Mouse (Mus musculus) limb, embryonic 15.5 days (tissue): Measurements from ENCODE around the gene Ap3d1. TPM values are rescaled to one million over a fixed set of nuclear protein-coding genes. Genes with fewer than 3 reads are reported as not detected.

Source experiments
- ATAC-seq: fragments of 200-750 bp; cut with Nextera tagmentation; 2 replicates; pipeline ENCODE4 v1.8.0; 2017; ENCODE audit warnings: low read depth, moderate TSS enrichment; ENCODE audit not compliant: insufficient number of reproducible peaks, low FRiP score, low TSS enrichment
- H3K27ac ChIP-seq: fragments of 300-500 bp; sonication (generic); 2 replicates; pipeline ENCODE4 v1.5.1; 2015; ENCODE audit warnings: moderate library complexity, mild to moderate bottlenecking, inconsistent platforms
- H3K27me3 ChIP-seq: fragments of 300-500 bp; sonication (generic); 2 replicates; pipeline ENCODE4 v1.6.1; 2015; ENCODE audit warnings: inconsistent platforms
- H3K36me3 ChIP-seq: fragments of 300-500 bp; sonication (generic); 2 replicates; pipeline ENCODE4 v1.6.1; 2015; ENCODE audit warnings: inconsistent platforms
- H3K4me1 ChIP-seq: fragments of 300-500 bp; sonication (generic); 2 replicates; pipeline ENCODE4 v1.6.1; 2015; ENCODE audit warnings: inconsistent platforms
- H3K4me2 ChIP-seq: fragments of 300-500 bp; sonication (generic); 2 replicates; pipeline ENCODE4 v1.6.1; 2015; ENCODE audit warnings: mild to moderate bottlenecking, inconsistent platforms
- H3K4me3 ChIP-seq: fragments of 300-500 bp; sonication (generic); 2 replicates; pipeline ENCODE4 v1.5.1; 2015; ENCODE audit warnings: mild to moderate bottlenecking, inconsistent platforms
- H3K9ac ChIP-seq: fragments of 300-500 bp; sonication (generic); 2 replicates; pipeline ENCODE4 v1.6.1; 2015; ENCODE audit warnings: inconsistent platforms
- H3K9me3 ChIP-seq: fragments of 300-500 bp; sonication (generic); 2 replicates; pipeline ENCODE4 v1.6.1; 2016; ENCODE audit warnings: inconsistent platforms
- WGBS: fragments of 180-500 bp; shearing (Covaris S2); methylation state at CpG from one replicate; pipeline ENCODE4 v1.1.7; 2015; 5-methylcytosine and 5-hydroxymethylcytosine counted together
- polyA plus RNA-seq: library from polyadenylated mRNA; unstranded; fragments of >200 nt; fragmentation: Nextera tagmentation; extraction: Ambion mirVana; gene quantifications from 2 replicates; pipeline ENCODE4 v1.2.1, GENCODE M21; 2015

Ap3d1 gene
- polyA plus RNA-seq, 1 experiment from 2014 or later = 72.3 TPM

GRCm38 (mm10) chr10:80693401-80694045 lies 48.5 kb downstream of the Ap3d1 start:
- no peak overlapping the region for H3K9ac ChIP-seq
- 84% methylated on average over 12 of the region's 12 CpGs for WGBS
- peaks cover 73% of the 10 kb centered on the region for H3K36me3 ChIP-seq

DNA sequence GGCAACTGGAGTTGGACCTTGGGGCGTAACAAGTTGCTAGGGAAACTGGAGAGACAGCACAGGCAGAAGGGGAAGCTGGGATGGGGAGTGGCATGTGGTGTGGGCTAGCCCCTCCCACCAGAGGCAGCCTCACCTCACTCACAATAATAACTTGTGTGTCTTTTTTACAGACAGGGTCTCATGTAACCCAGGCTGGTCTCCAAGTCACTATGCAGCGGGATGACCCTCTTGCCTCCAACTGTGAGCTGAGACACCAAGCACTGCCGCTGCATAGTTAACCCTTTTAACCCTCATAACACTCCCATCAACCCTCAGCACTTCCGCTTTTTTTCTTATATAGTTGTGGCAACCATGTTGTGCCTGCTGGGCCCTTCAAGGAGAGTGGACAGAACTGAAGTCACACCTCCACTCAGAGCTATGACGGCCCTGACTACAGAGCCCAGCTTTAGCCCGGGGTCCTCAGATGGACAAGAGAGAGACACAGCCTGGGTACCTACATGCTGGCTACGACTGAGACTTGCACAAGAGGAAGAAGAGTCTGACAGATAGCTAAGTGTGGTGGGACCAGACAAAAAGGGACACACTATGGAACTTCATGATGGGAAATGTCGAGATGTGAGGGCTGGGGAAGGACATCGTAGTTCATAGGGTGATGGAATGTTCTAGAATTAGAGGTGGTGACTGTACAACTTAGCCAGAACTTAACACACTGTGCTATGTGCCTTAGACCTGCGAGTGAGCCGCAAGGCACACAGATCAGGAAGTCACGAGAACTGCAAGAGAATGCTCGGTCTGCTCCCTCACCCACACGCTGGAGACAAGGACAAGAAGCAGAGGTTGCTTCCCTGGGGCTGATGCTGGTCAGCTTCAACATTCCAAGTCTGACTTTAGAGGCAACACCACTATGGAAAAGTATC lies 49.6 kb downstream of the Ap3d1 start:
- H3K36me3 ChIP-seq = peaks cover 75% of the 10 kb centered on the region

More at GRCm38 (mm10) chr10:80693401-80694045, 48.5 kb downstream of the Ap3d1 start:
- H3K9me3 ChIP-seq = no peaks in the 10 kb centered on the region
- H3K4me1 ChIP-seq = peaks cover 8% of the 10 kb centered on the region; the same call in 1 of the 2 replicates
- H3K27ac ChIP-seq = no peak overlapping the region
- ATAC-seq = no peak
- no peak overlapping the region for H3K4me3 ChIP-seq
- H3K4me2 ChIP-seq = no peak overlapping the region
- no peaks in the 10 kb centered on the region for H3K27me3 ChIP-seq

GRCm38 (mm10) chr10:80687850-80688249 lies 54.2 kb downstream of the Ap3d1 start:
- Histone ChIP-seq H3K27ac (no peak overlapping the region), H3K4me1 (0 out of 2 replicates have a peak, but pooled peaks cover 2% of the 10 kb centered on the region), H3K9ac (no peak overlapping the region), H3K27me3 (no peaks in the 10 kb centered on the region), H3K9me3 (no peaks in the 10 kb centered on the region), H3K4me2 (no peak overlapping the region), H3K36me3 (peaks cover 85% of the 10 kb centered on the region), H3K4me3 (no peak overlapping the region)
- 24% methylated on average over 5 of the region's 5 CpGs for WGBS
- ATAC-seq = no peak

More for the DNA sequence above, 49.6 kb downstream of the Ap3d1 start:
- ATAC-seq = no peak
- H3K27ac ChIP-seq = 0 out of 2 replicates have a peak overlapping the region, but pooled peaks have one; percentile 33
- 79% methylated on average over 14 of the region's 14 CpGs for WGBS
- H3K4me3 ChIP-seq = no peak overlapping the region
- H3K4me2 ChIP-seq = no peak overlapping the region
- no peaks in the 10 kb centered on the region for H3K27me3 ChIP-seq
- peaks cover 8% of the 10 kb centered on the region; the same call in 1 of the 2 replicates for H3K4me1 ChIP-seq
- H3K9me3 ChIP-seq = no peaks in the 10 kb centered on the region
- H3K9ac ChIP-seq = no peak overlapping the region

DNA sequence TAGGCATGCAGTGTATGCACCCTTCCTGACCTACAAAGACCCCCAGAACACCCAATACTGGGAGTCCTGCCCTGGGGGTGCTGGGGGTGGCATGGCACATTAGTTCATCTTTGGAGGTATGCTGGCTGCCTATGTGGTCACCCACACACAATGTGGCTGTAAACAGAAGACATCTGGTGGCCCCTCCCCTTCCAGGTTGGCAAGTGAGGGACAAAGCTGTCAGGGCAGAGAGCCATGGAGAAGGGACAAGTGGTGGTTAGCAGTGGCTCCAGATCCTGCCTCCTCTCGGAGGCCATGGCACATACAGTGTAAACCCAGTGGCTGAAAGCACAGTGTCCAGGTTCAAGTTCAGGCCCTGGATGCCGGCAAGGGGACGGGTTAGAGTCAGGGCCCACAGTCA lies 55.4 kb downstream of the Ap3d1 start:
- Histone ChIP-seq H3K27me3 (no peaks in the 10 kb centered on the region), H3K36me3 (peaks cover 74% of the 10 kb centered on the region), H3K4me3 (no peak overlapping the region), H3K9me3 (no peaks in the 10 kb centered on the region), H3K4me1 (0 out of 2 replicates have a peak, but pooled peaks cover 2% of the 10 kb centered on the region), H3K4me2 (no peak overlapping the region), H3K27ac (no peak overlapping the region), H3K9ac (no peak overlapping the region)
- WGBS = 95% methylated on average over 3 of the region's 3 CpGs
- no peak for ATAC-seq

DNA sequence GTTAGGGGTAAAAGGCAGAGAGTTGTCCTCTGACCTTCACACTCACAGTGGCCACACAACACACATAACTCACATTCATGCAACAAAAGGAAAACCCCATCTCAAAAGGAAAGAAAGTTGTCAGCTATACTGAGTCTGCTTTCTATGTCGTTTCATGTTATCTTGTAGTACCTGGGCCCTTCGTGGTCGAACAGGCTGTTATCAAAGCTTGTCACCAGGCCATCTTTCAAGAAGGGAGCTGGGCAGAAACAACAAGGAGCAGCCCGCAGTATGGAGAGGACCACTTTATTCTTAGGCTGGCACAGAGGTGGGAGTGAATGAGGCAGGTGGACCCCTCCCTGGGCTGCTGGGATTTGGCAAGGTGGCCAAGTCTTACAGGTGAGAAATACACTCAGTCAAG lies 57.1 kb downstream of the Ap3d1 start:
- Histone ChIP-seq H3K4me3 (no peak overlapping the region), H3K4me2 (no peak overlapping the region), H3K36me3 (peaks cover 57% of the 10 kb centered on the region), H3K9ac (no peak overlapping the region), H3K9me3 (no peaks in the 10 kb centered on the region), H3K27me3 (no peaks in the 10 kb centered on the region), H3K27ac (no peak overlapping the region), H3K4me1 (peaks cover 3% of the 10 kb centered on the region; the same call in 1 of the 2 replicates)
- no peak for ATAC-seq
- 89% methylated on average over 4 of the region's 4 CpGs for WGBS

- Histone ChIP-seq H3K9ac (no peak overlapping the region), H3K9me3 (no peaks in the 10 kb centered on the region), H3K27ac (no peak overlapping the region), H3K36me3 (peaks cover 50% of the 10 kb centered on the region), H3K4me2 (no peak overlapping the region), H3K4me3 (no peak overlapping the region), H3K4me1 (peaks cover 11% of the 10 kb centered on the region), H3K27me3 (no peaks in the 10 kb centered on the region)
- ATAC-seq = no peak
- 56% methylated on average over 6 of the region's 6 CpGs for WGBS
Observed at GRCm38 (mm10) chr10:80684214-80684613, 57.9 kb downstream of the Ap3d1 start.

- no peak overlapping the region for H3K4me2 ChIP-seq
- 96% methylated on average over 1 of the region's 1 CpGs for WGBS
- ATAC-seq = no peak
- no peaks in the 10 kb centered on the region for H3K9me3 ChIP-seq
- no peaks in the 10 kb centered on the region for H3K27me3 ChIP-seq
- H3K27ac ChIP-seq = no peak overlapping the region
- H3K9ac ChIP-seq = no peak overlapping the region
- peaks cover 17% of the 10 kb centered on the region for H3K4me1 ChIP-seq
- H3K36me3 ChIP-seq = peaks cover 45% of the 10 kb centered on the region
- no peak overlapping the region for H3K4me3 ChIP-seq
Observed at GRCm38 (mm10) chr10:80683647-80684046, 58.4 kb downstream of the Ap3d1 start.

GRCm38 (mm10) chr10:80682003-80682402 lies 60.1 kb downstream of the Ap3d1 start:
- Histone ChIP-seq H3K27me3 (no peaks in the 10 kb centered on the region), H3K9me3 (no peaks in the 10 kb centered on the region), H3K36me3 (peaks cover 37% of the 10 kb centered on the region), H3K27ac (no peak overlapping the region), H3K4me2 (no peak overlapping the region), H3K9ac (no peak overlapping the region), H3K4me1 (peaks cover 33% of the 10 kb centered on the region), H3K4me3 (no peak overlapping the region)
- WGBS = 91% methylated on average over 6 of the region's 6 CpGs
- ATAC-seq = no peak

DNA sequence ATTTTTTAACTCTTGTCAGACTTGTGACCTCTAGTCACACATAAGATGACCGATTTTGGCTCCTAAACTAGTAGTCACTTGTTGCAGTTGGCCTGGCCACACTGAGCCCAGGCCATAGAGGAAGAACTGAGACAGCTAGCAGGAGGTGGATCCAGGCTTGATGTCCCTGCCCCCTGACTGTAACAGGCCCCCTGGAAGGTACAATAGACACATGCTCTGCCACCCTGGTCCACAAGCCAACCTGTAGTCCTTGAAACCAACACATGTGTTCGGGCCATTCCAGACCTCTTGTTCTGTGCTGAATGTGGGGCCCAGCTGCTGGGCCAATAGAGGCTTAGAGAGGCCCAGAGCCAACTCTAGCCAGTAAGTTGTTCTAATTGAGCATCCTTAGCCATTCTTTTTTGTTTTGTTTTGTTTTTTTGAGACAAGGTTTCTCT lies 61.8 kb downstream of the Ap3d1 start:
- Histone ChIP-seq H3K9ac (no peak overlapping the region), H3K4me2 (no peak overlapping the region), H3K27ac (peak overlapping the region; percentile 98; the same call in 1 of the 2 replicates), H3K36me3 (peaks cover 20% of the 10 kb centered on the region), H3K4me3 (no peak overlapping the region), H3K27me3 (no peaks in the 10 kb centered on the region), H3K4me1 (peaks cover 37% of the 10 kb centered on the region), H3K9me3 (no peaks in the 10 kb centered on the region)
- ATAC-seq = no peak
- WGBS = 75% methylated on average over 2 of the region's 2 CpGs

DNA sequence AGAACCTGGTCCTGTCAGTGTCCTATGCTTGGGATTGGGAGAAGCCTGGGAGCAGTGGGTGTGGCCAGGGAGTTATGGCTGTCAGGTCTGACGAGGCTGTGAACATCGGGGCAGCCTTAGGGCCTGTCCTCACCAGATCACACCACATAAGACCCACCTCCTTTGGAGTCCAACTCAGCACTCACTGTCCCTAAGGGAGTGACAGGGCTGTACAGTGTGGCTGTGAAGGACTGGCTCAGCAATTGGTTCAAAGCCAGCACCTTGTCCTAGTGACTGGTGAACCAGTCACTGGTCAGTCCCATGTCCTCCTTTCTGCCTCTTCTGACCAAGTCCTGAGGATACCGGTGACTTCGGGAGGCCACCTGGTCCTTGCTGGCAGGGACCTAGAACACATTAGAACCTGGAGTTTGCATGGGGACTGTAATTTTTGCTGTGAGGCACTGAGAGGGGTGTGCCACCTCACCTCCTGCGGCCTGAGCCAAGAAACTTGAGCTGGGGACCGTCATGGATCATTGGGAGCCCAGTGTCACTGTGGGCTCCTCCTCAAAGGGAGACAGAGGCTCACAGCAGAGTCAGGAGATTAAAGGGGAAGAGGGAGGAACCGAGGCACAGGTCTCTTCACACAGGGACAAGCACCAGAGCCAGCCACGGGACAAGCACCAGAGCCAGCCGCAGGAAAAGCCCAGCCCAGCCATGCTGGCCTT lies 62.4 kb downstream of the Ap3d1 start:
- 50% methylated on average over 9 of the region's 9 CpGs for WGBS
- Histone ChIP-seq H3K27ac (peak overlapping the region; percentile 98), H3K4me1 (peaks cover 41% of the 10 kb centered on the region), H3K4me2 (no peak overlapping the region), H3K4me3 (no peak overlapping the region), H3K27me3 (no peaks in the 10 kb centered on the region), H3K36me3 (peaks cover 14% of the 10 kb centered on the region; the same call in 1 of the 2 replicates), H3K9ac (no peak overlapping the region), H3K9me3 (no peaks in the 10 kb centered on the region)
- no peak for ATAC-seq

DNA sequence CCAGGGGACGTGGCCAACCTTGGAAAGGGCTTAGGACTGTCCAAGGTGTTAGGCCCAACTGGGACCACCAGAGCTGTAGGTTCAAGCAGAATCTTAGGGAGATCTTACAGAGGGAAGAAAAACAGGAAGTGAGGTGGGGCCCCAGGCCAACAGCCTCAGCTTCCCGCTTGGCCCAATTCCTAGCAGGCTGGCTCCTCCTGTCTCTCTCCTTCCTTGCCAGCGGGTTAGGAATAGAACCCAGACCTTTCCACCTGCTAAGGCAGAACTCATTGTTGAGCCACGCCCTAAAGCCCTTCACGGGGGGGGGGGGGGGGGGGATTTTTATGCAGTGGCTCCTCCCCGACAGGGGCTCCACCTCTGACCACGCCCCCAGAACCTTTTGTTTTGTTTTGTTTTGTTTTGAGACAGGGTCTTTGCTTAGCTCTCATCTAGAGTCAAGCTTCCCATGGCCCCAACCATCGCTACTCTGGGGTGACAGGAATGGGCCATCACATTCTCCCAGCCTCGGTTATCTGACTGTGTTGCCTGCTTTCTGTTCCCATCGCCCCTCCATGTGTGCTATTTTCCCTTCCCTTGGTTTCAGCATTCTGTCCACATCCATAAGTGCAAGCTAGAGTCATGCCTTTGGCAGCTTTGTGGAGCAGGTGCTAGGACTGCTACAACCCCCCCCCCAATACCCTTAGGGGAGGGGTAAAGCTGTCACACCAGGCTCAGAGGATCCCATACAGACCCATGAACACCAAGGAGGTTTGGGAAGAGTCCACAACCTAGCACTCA lies 63.3 kb downstream of the Ap3d1 start:
- H3K4me2 ChIP-seq = peak overlapping the region; percentile 58
- H3K27me3 ChIP-seq = no peaks in the 10 kb centered on the region
- H3K4me1 ChIP-seq = peaks cover 48% of the 10 kb centered on the region
- no peaks in the 10 kb centered on the region for H3K9me3 ChIP-seq
- H3K9ac ChIP-seq = no peak overlapping the region
- no peak overlapping the region for H3K4me3 ChIP-seq
- H3K27ac ChIP-seq = peak overlapping the region; percentile 98
- ATAC-seq = no peak
- peaks cover 6% of the 10 kb centered on the region; the same call in 1 of the 2 replicates for H3K36me3 ChIP-seq
- WGBS = 44% methylated on average over 9 of the region's 10 CpGs
